Mouse (Mus musculus) retina, adult 2 months (tissue): ENCODE data around the gene Cpsf6.
"Not testable (repeated sequence)": the region's sequence is repeated elsewhere in the genome, so short reads cannot be mapped to it uniquely, and the experiment has no call there.

ENCODE experiments used
- DNase-seq: peaks from one replicate; pipeline ENCODE4 v3.0.0-alpha.2; 2012; ENCODE audit warnings: low read depth, low spot score

The Cpsf6 gene

DNA sequence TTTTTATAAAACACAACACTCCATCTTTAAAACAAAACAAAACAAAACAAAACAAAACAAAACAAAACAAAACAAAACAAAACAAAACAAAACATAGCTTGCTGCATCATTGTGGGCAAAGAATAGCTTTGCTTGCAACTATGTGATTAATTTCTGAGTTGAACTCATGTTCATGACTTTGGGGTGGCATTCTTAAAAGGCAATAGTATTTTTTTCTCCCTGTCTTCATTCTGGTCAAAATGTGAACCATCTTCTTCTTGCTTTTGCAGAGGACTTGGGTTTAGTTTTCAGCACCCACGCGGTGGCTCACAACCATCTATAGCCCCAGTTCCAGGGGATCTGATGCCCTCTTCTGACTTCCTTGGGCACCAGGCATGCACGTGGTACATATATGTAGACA lies 20.0 kb upstream of the Cpsf6 start:
- DNase-seq: no peak

GRCm38 (mm10) chr10:117399196-117399595 lies 19.4 kb upstream of the Cpsf6 start:
- no peak for DNase-seq

DNA sequence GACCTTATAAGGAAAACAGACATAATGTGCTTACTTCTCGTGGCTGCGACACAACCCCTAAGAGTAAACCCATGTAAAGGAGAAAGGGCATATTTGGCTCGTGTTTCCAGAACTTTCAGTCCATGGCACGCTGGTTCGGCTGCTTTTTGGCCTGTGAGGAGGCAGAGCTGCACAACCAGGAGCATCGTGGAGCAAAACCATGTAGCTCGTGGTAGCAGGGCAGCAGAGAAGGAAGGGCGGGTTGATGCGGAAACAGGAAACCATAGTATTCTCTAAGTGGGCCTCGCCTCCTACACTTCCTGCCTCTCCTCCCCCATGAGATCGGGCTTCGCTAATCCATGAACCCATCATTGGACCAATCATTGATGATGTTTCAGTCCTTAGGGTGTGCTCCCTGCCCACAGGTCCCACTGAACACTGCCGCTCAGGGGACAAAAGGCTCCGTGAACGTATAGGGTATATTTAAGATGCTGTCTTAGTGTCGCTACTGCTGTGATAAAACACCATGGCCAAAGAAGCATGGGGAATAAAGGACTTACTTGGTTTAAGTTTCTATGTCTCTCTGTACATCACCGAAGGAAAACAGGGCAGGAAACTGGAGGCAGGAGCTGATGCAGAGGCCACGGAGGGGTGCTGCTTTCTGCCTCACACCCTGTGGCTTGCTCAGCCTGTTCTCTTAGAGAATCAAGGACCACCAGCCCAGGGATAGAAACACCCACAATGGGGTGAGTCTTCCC lies 18.4 kb upstream of the Cpsf6 start:
- DNase-seq: no peak

DNA sequence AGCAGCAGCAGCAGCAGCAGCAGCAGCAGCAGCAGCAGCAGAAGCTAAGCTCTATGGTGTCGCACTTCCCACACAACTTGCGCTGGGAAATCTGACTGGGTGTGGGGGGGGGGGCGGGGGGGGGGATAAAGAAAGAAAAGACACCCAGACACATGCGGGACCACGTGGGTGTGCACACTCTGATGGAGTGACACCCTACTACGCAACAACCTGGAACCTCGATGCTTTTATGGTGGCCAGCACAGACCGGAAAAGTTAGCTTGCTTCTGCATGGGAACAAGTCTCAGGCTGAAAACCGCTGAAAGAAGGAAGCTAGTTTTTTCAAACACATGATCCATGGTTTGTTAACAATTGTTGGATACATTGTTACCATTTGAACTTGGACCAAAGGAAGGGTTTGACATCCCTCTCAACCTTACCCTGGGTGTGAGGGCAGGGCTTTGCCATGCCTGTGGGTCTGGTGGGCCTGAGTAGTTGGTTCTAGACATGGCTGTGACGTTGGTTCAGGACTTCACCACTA lies 17.4 kb upstream of the Cpsf6 start:
- DNase-seq: no peak

DNA sequence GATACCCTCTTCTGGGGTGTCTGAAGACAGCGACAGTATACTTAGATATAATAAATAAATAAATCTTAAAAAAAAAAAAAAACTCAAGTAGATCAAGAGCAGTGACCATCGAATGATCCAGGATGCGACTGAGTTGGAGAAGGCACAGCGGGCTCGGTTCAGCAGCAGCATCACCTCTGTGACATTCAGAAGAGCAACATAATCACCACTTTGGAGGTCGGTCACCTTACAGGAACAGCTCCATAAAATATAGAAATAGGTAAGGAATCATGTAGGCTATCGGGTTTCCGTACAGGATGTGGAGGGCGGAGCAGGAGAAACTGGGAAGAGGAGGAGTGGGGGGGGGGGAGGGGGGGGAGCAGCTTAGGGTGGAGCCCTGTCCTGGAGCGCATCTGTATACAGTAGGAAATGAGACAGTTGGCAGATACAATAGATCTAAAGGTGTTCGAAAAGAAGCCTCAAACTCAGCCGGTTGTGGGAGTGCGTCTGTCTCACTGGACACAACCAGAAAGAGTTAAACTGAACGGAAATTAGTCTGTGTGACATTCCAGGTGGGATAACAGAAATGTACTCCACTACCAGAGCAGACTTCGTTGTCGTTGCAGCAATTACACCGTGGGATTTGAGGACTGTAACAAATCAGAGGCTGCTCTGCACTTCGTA lies 16.7 kb upstream of the Cpsf6 start:
- DNase-seq: no peak

DNA sequence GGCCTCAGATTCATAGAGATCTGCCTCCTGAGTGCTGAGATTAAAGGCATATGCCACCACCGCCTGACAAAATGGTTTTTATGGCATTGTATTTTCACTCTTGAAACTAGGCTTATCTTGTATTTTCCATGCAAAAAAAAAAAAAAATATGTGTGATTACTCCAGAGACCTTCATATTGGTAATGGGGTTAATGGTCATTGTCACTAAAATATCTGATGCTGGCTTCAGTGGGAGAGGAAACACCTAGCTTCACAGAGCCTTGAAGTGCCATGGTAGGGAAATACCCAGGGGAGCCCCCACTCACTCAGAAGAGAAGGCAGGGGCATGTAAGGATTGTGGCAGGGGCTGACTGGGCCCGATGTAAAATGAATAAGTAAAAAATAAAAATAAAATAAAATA lies 16.0 kb upstream of the Cpsf6 start:
- DNase-seq: no peak

GRCm38 (mm10) chr10:117394738-117395550 lies 15.1 kb upstream of the Cpsf6 start:
- DNase-seq: no peak

- no peak for DNase-seq
Observed at GRCm38 (mm10) chr10:117393891-117394395, 14.1 kb upstream of the Cpsf6 start.

DNA sequence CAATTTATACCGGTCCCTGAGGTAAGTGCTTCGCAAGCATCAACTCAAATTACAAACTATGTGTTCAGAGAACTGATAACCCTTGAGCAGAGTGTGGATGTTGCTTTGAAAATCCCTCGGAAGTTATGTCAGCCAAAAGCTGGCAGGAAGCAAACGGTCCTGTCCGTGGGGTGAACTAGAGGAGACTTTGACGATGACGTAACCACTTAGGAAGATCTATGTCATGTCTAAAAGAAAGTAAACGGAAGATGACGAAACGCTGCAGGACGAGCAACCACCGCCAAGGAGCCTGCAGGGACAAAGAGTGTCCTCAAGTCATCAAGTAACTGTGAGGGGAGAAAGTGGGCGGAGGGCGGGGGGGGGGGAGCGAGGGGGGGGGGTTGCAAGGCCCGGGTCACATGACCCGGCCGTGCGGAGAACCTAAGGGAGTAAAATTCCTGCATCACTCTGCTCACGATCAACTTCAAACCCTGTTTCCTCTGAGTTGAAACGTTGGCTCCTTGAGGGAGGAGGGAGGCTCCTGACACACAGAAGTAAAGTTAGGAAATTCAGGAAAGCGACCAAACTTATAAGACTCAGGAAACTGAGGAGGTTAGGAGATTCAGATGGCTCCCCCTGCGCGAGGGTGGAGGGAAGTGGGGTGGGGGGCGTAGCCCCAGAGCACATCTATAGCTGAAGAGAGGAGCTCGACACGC lies 13.5 kb upstream of the Cpsf6 start:
- no peak for DNase-seq

GRCm38 (mm10) chr10:117392832-117393195 lies 13.0 kb upstream of the Cpsf6 start:
- DNase-seq: no peak

- DNase-seq: not testable (repeated sequence)
Observed at GRCm38 (mm10) chr10:117392397-117392796, 12.6 kb upstream of the Cpsf6 start.

DNA sequence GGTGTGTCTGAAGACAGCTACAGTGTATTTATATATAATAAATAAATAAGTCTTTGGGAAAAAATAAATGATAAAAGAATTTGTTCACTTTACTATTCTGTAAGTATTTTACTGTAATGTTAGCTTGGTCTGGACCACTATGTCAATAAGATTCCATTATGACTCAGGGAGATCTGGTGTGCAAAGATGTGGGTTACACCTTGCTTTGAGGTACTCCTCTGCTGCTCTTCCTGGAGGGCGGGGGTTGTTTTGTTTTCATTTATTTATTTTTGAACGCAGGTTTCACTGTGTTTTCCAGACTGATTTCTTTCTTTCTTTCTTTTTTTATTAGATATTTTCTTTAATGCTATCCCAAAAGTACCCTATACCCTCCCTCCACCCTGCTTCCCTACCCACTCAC lies 12.0 kb upstream of the Cpsf6 start:
- no peak for DNase-seq

DNA sequence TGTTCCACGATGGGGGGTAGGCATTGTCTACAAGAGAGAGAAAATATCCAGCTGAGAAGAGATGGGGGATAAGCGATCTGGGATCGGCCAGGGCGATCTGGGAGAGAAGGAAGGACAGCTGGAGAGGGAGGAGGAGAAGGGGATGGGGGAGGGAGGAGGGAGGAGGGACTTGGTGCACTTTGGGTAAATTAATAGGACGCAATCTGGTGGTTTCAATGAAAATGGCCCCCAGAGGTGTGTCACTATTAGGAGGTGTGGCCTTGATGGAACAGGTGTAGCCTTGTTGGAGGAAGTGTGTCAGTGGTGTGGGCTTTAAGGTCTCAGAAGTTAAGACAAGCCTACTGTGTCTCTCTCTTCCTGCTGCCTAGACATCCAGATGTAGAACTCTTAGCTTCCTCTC lies 11.2 kb upstream of the Cpsf6 start:
- DNase-seq: no peak

DNA sequence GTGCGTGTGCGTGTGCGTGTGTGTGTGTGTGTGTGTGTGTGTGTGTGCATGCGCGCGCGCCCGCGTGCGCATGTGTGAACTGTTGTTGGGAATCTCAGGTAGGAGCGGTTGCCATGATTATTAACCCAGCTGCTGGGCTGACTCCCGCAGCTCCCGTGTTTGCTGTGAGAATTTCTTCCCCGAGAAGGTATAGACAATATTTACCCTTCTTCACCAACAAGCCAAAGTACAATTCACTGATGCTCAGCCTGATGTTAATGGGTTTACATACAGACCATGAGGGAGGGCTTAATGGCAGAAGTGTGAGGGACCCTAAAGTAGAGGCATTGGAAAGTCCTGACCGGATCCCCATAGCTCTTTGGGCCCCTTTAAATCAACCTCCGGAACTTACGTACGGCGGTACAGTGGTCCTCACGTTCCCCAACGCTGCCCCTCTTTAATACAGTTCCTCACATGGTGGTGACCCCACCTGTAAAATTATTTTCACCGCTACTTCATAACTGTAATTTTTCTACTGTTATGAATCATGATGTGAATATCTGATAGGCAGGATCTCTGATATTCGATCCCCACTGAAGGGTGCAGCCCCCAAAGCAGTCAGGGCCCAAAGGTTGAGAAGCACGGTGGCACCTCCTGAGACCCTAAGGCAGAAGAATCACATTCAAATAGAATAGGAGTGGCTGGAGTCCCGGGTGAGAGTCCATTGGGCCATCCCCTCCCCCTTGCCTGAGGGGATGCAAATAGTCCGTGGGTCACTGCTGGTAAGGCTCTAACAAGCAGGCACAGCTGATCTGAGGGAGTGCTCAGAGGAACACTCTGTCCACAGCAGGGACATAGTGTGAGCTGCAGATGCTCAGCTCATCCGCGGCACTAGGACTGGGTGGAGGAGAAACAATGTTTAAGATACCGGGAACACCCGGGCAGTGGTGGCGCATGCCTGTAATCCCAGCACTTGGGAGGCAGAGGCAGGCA lies 10.4 kb upstream of the Cpsf6 start:
- no peak for DNase-seq

GRCm38 (mm10) chr10:117389371-117389740 lies 9.5 kb upstream of the Cpsf6 start:
- no peak for DNase-seq

DNA sequence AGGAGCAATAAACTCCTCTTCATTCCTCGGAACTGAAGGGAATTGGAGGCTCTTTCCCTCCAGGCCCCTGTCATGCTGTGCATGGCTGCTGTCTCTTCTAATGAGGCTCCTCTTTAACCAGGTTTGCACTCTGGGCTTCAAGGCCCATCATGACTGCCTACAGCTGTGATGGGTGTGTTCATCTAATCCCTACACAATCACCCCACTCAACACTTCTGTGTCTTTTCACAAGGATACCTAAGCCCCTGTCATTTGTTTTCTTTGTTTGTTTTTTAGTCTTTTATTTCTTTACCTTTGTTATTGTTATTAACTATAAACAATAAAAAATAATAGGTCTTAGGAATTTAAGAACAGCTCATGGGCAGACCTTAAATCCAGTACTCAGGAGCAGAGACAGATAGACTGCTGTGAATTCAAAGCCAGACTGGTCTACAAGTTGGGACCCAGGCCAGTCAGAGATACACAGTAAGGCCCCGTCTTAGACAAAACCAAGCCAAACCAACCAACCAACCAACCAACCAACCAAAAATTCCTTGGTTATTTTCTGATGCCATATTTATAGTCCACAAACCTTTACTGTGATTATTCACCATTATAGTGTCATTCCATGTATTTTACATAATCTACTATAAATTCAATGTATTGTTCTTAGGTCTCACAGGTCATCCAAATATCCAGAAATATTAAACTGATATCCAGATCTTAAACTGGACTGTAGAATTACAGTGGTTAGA lies 9.0 kb upstream of the Cpsf6 start:
- DNase-seq: no peak

DNA sequence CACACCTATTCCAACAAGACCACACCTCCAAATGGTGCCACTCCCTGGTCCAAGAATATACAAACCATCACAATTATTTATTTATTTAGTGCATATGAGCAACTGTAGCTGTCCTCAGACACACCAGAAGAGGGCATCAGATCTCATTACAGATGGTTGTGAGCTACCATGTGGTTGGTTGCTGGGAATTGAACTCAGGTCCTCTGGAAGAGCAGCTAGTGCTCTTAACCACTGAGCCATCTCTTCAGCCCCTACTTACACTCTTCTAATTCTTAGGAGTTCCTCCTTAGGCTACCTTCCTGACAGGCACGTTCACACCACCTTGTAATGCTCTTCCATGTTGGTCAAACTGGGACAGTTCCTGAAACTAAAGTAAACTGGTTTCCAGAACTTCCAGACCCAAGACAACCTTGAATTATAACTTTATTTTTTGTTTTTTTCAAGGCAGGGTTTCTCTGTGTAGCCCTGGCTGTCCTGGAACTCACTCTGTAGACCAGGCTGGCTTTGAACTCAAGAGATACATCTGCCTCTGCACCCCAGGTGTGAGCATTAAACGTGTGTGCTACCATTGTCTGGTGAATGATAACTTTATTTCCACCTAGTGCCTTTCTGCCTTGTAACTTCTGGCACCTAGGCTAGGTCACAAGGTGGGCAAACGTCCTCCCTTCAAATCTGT lies 8.3 kb upstream of the Cpsf6 start:
- not testable (repeated sequence) for DNase-seq

GRCm38 (mm10) chr10:117386981-117387380 lies 7.2 kb upstream of the Cpsf6 start:
- no peak for DNase-seq

DNA sequence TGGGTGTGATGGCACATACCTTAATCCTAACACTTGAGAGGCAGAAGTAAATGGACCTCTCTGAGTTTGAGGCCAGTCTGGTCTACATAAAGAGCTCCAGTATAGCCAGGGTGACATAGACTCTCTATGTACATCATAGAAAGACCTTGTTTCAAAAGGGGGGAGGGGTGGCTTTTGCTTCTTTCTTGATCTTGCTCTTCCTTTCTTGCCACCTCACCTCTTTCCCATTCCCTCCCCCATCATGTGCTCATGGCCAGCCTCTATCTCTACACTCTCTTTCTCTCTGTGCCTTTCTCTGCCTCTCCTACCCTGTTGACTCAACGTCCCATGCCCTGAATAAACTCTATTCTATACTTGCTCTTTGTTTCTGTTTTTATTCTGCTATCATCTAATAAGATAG lies 6.4 kb upstream of the Cpsf6 start:
- no peak for DNase-seq
